Mouse (Mus musculus) CH12.LX (cell line): ENCODE results near the gene Armc3.

Source experiments
- CTCF ChIP-seq, 2 experiments: IDR thresholded peaks in 1 of 2; conservative IDR thresholded peaks in 1 of 2; 2 replicates each; pipeline ENCODE4 v1.5.1; 2011 to 2012; ENCODE audit warnings: low read depth in 2 of 2, low read length in 2 of 2, improper control_type of control experiment in 1 of 2, inconsistent platforms in 1 of 2, mild to moderate bottlenecking in 1 of 2, moderate library complexity in 1 of 2
- ELF1 ChIP-seq: IDR thresholded peaks from 2 replicates; pipeline ENCODE4 v1.6.1; 2014; ENCODE audit warnings: low read depth, mild to moderate bottlenecking, inconsistent platforms, low read length, improper control_type of control experiment
- EP300 ChIP-seq: IDR thresholded peaks from 2 replicates; pipeline ENCODE4 v1.6.1; 2011; ENCODE audit warnings: low read length, improper control_type of control experiment
- HCFC1 ChIP-seq: IDR thresholded peaks from 2 replicates; pipeline ENCODE4 v1.6.1; 2012; ENCODE audit warnings: low read depth, mild to moderate bottlenecking, inconsistent platforms, low read length, improper control_type of control experiment
- IRF4 ChIP-seq: IDR thresholded peaks from 2 replicates; pipeline ENCODE4 v1.6.1; 2014; ENCODE audit warnings: low read depth, mild to moderate bottlenecking, inconsistent platforms, low read length, improper control_type of control experiment
- MAX ChIP-seq: IDR thresholded peaks from 2 replicates; pipeline ENCODE4 v1.6.1; 2011; ENCODE audit warnings: low read length, improper control_type of control experiment
- MAZ ChIP-seq: IDR thresholded peaks from 2 replicates; pipeline ENCODE4 v1.6.1; 2012; ENCODE audit warnings: low read depth, mild to moderate bottlenecking, inconsistent platforms, low read length, improper control_type of control experiment, moderate library complexity
- MXI1 ChIP-seq: IDR thresholded peaks from 2 replicates; pipeline ENCODE4 v1.6.1; 2011; ENCODE audit warnings: mild to moderate bottlenecking, low read depth, low read length, improper control_type of control experiment
- NELFE ChIP-seq: IDR thresholded peaks from 2 replicates; pipeline ENCODE4 v1.6.1; 2011; ENCODE audit warnings: low read depth, low read length, improper control_type of control experiment
- NRF1 ChIP-seq: IDR thresholded peaks from 2 replicates; pipeline ENCODE4 v1.6.1; 2014; ENCODE audit warnings: low read depth, mild to moderate bottlenecking, inconsistent platforms, low read length, improper control_type of control experiment, moderate library complexity
- POLR2A ChIP-seq: IDR thresholded peaks from 2 replicates; pipeline ENCODE4 v1.6.1; 2011; ENCODE audit warnings: low read depth, mild to moderate bottlenecking, improper control_type of control experiment, low read length
- RCOR1 ChIP-seq: conservative IDR thresholded peaks from 2 replicates; pipeline ENCODE4 v1.6.1; 2012; ENCODE audit warnings: low read depth, mild to moderate bottlenecking, inconsistent platforms, low read length, improper control_type of control experiment
- SMC3 ChIP-seq: IDR thresholded peaks from 2 replicates; pipeline ENCODE4 v1.6.1; 2011; ENCODE audit warnings: low read depth, low read length, improper control_type of control experiment
- UBTF ChIP-seq: IDR thresholded peaks from 2 replicates; pipeline ENCODE4 v1.6.1; 2012; ENCODE audit warnings: low read depth, mild to moderate bottlenecking, inconsistent platforms, low read length, improper control_type of control experiment, moderate library complexity

- no peak for TF ChIP-seq EP300
- no peak for TF ChIP-seq MAZ
- no peak for TF ChIP-seq MAX
- no peak for TF ChIP-seq CTCF (conservative IDR thresholded peaks at IDR 0.05 in 1 of 2, IDR thresholded peaks at IDR 0.05 in 1 of 2; ENCODE audit: low read depth in 2 of 2, low read length in 2 of 2)
- TF ChIP-seq NRF1, result no peak
- no peak for TF ChIP-seq UBTF
- no peak for TF ChIP-seq POLR2A
- no peak for TF ChIP-seq ELF1
- no peak for TF ChIP-seq SMC3
- no peak for TF ChIP-seq RCOR1
- TF ChIP-seq HCFC1, result no peak
- TF ChIP-seq MXI1, result no peak
- TF ChIP-seq IRF4, result no peak
- no peak for TF ChIP-seq NELFE
These were observed 151.1 kb downstream of the Armc3 start for GRCm38 (mm10) chr2:19350167-19350566.
